Mouse (Mus musculus) lung, postnatal 10 days (tissue): ENCODE results near the gene Tecpr2.

Experiments
- DNase-seq: peaks from one replicate; pipeline ENCODE4 v3.0.0; 2021

The Tecpr2 gene

DNA sequence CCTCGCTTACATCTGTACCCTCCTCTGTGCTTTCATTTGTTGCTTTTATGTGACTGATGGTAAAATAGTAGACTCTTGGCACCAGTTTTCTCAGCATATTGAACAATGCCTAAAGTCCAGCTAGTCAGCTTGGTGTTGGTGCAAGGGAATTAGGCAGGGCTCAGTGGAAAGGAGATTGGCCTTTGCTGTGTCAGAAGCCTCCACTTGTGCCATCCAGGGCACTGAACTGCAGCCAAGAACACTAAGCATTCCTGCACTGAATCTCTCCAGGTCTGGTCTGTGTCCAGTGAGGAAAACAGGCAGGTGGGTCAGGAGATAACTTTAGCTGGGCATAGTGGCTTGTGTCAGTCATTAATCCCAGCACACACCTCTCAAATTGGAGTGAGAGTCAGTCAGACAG is 60.3 kb downstream of the Tecpr2 start:
- DNase-seq, result no peak

GRCm38 (mm10) chr12:110950151-110950550 is 61.1 kb downstream of the Tecpr2 start:
- DNase-seq, result no peak

- DNase-seq, result no peak
These were observed 62.2 kb downstream of the Tecpr2 start for GRCm38 (mm10) chr12:110951236-110951635.

GRCm38 (mm10) chr12:110952628-110953385 is 63.7 kb downstream of the Tecpr2 start:
- DNase-seq, result no peak

DNA sequence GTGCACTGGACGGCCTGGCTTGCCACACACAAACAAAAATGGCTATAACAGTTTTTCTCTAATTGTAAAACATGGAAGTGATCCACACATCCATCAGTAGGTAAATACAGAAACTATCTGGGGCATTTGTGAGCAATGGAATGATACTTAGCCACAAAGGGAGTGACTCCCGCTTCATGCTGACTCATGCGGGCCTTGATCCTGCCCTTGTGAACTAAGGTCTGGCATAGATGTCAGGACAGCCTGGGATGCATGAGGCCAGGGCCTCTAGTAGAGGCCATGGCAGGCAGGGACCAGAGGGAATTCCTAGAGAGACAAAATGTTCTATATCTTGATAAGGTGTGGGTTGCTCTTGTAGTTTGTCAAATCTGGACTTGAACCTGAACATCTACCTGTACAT is 64.4 kb downstream of the Tecpr2 start:
- no peak for DNase-seq

DNA sequence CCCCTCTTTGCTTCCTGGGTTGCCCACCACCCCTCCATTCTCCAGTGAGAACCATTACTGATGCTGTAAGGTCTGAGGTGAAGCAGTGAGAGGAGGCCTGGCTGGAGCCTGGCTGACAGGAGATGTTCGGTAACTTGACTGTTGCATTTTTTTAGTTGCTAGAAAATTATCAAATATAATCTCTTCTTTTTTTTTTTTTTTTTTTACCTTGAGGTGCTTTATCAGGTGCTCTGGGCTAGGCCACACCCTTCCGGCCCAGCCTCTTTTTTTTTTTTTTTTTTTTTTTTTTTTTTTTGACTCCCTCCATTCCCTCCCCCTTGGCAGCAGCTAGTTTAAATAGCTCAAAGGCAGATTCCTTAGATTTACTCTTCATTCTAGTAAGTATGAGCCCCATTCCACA is 64.8 kb downstream of the Tecpr2 start:
- no peak for DNase-seq

- DNase-seq, result no peak
These were observed 65.4 kb downstream of the Tecpr2 start for GRCm38 (mm10) chr12:110954351-110954991.

DNA sequence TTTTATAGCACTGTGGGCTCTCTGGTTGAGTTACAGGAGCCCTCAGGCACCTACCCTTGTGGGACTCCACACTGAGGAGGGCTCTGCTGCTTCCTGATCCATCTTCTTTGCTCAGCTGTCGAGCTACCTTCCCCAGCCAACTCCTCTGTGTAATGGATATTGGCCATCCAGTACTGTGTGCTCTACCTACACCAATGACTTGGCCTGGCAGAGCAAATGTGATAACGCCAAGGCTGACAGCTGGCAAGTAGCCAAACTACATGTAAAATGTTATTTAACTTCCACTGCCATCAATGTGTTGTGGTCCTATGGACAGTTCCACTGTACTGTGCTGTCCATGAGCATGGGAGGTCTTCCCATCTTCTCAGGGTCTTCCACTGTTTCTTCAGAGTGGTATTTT is 72.9 kb downstream of the Tecpr2 start:
- DNase-seq, result no peak

GRCm38 (mm10) chr12:110965500-110965899 is 76.4 kb downstream of the Tecpr2 start:
- DNase-seq, result no peak

DNA sequence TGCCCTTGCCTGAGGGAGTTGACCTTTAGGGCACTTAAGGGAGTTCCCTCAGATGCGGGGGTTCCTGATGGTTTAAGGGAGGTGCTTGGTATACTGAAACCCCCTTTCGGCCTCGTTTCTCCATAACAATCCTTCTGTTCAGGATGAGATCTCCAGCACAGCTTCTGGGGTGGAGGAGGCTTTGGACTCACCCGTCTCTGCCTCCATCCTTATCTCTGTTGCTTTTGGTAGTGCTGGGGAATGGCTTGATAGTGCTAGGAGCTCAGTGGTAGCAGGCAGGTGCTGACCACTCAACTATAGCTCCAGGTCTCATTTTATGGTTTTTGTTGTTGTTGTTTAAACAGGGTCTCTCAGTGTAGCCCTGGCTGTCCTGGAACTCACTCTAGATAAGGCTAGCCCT is 77.0 kb downstream of the Tecpr2 start:
- no peak for DNase-seq

DNA sequence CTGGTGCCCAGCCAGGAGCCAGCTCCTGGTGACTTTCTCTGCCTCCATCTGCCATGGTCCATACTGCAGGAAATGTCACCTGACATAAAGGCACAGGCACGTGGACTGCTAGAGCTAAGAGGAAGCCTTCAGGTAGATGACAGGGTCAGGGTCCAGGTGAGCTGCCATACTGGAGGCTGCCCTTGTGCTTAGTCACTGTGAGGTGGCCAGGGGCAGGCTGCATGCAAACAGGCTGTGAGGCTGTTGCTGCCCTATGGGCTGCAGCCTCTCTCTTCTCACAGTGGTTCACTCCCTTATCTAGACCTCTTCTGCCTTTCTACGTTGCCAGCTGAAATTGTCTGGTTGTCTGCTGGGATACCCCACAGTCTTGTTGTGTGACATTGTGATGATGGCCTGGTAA is 78.1 kb downstream of the Tecpr2 start:
- DNase-seq, result no peak

- no peak for DNase-seq
These were observed 81.3 kb downstream of the Tecpr2 start for GRCm38 (mm10) chr12:110970408-110970807.

- DNase-seq, result no peak
These were observed 82.9 kb downstream of the Tecpr2 start for GRCm38 (mm10) chr12:110971972-110972371.

DNA sequence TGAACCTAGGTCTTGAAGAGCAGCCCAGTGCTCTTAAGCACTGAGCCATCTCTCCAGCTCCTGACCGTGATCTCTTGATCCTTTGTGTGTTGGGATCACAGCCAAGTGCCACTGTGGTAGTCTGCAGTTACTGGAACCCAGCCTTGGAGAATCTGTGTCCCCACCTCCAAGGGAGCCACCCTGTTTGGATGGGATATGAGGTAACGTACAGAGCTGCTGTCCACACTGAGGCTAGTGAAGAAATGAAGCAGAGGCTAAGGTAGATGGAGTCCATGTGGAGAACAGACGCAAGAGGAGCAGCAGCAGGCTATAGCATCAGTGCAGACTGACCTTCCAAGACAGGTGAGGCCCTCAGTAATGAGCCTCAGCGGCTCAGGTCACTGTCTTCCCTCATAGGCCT is 84.8 kb downstream of the Tecpr2 start:
- no peak for DNase-seq

- DNase-seq, result no peak
These were observed 85.2 kb downstream of the Tecpr2 start for GRCm38 (mm10) chr12:110974295-110974694.

DNA sequence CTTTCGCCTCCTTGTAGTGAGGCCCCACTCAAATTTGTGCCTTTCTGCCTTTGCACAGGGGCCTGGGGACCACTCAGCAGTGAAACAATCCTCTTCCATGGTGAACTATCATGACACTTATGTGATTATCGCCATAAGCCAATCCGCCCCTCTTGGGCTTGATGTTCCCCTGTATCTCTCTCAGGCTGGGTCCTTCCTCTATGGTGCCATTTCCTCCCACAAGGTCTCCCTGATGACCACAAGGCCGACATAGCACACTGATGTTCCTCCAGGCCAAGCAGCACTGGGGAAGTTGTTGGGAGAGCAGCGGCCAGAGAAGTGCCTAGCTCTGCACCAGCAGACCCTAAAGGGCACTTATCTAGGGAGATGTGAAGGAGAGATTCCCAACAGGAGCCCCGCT is 85.7 kb downstream of the Tecpr2 start:
- DNase-seq, result no peak

- no peak for DNase-seq
These were observed 86.3 kb downstream of the Tecpr2 start for GRCm38 (mm10) chr12:110975385-110975784.

GRCm38 (mm10) chr12:110975838-110976468 is 86.9 kb downstream of the Tecpr2 start:
- DNase-seq, result no peak

GRCm38 (mm10) chr12:110976589-110977344 is 87.7 kb downstream of the Tecpr2 start:
- DNase-seq, result no peak

DNA sequence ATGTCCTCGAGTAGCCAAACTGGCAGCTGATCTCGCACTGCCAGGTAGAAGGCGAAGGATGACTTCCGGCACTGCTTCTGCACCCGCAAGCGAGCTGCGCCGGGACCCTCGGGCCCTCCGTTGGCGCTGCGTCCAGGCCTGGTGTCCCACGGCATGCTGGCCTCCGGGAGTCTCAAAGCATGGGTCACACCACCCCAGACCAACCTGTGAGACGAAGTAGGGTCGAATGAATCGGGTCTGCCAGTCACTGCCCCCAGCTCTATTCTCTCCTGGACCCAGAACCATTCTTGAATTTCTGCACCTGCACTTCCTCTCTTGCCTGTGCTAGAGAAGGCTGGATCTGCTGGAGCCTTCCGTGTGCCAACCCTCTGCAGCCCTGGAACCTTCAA is 88.3 kb downstream of the Tecpr2 start:
- DNase-seq, result no peak

DNA sequence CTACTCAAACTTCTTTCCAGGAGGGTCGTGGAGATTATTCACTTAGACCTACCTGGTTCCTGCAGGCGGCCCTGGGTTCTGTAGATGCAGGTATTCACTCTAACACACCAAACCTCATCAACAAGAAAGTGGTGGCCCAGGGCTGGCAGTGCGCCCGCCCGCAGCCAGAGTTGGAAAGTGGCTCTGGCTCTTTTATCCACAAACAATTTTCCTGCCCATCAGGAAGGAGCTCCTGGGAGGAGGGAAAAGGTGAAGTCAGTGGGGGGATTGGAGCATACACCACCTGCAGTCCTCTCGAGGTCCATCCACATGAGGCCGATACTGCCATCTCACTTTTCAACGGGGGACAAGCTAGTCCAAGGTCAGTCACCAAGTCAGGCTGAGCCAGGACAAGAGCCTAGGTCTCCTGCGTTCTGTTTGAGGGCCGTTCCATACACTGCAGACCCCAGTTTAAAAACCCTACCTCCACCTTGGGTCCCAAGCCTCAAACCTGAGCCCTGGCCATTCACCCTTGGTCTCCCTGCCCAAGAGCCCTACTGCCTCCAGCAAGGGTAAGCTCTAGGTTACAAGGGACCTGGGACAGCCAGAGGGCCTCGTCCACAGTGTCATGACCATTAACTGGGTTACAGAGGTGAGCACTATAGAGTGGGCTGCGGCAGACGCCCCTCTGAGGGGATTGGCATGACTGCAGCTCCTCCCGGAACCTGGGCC is 89.0 kb downstream of the Tecpr2 start:
- no peak for DNase-seq

GRCm38 (mm10) chr12:110978607-110979406 is 89.7 kb downstream of the Tecpr2 start, which contains the start of gene Ankrd9:
Gene Ankrd9, minus strand, starts transcription at chr12:110979040.
- DNase-seq, result peak; percentile 99
